Mouse (Mus musculus): ENCODE measurements at regions not wholly inside any gene's neighbourhood (a gene's known extent, or its start where the extent isn't known, plus 50 kb on each side); places are given as distances from the start of the nearest gene placed in this dataset.

- DNase-seq (ENCODE audit: low spot score in 2 of 2), result no peak
- no peak for TF ChIP-seq CTCF (conservative IDR thresholded peaks at IDR 0.05)
- Histone ChIP-seq H3K27ac (no peak overlapping the region), H3K4me3 (no peak overlapping the region)
These were observed 104.7 kb upstream of the Mafb start for GRCm38 (mm10) chr2:160471561-160471960.

- Histone ChIP-seq H3K4me3 (no peak overlapping the region), H3K27ac (no peak overlapping the region)
- no peak for TF ChIP-seq CTCF (conservative IDR thresholded peaks at IDR 0.05)
- DNase-seq (ENCODE audit: low spot score in 2 of 2), result no peak
These were observed 109.3 kb upstream of the Mafb start for GRCm38 (mm10) chr2:160476181-160476580.

GRCm38 (mm10) chr2:160479240-160479639, 112.4 kb upstream of the Mafb start:
- no peak for DNase-seq (ENCODE audit: low spot score in 2 of 2)
- H3K4me3 ChIP-seq, result no peak overlapping the region
- no peak overlapping the region for H3K27ac ChIP-seq
- TF ChIP-seq CTCF (conservative IDR thresholded peaks at IDR 0.05), result no peak

DNA sequence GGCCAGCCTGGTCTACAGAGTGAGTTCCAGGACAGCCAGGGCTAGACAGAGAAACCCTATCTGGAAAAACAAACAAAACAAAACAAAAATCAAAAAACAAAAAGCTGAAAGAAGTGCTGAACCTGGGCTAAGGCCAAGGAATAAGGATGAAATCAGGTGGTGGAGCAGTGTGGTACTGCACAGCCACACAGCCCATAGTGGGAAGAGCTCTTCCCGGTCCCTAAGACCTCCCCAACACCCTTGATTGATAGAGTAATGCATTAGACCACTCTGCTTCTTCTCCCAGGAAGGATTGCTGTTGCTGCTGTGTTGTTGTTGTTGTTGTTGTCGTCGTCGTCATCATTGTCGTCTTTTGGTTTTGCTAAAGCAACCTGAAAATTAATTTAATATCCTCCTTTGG, 118.2 kb upstream of the Mafb start:
- no peak for DNase-seq (ENCODE audit: low spot score in 2 of 2)
- Histone ChIP-seq H3K4me3 (no peak overlapping the region), H3K27ac (no peak overlapping the region)
- TF ChIP-seq CTCF (conservative IDR thresholded peaks at IDR 0.05), result no peak

GRCm38 (mm10) chr2:160485515-160485914, 118.7 kb upstream of the Mafb start:
- no peak overlapping the region for H3K27ac ChIP-seq
- TF ChIP-seq CTCF (conservative IDR thresholded peaks at IDR 0.05), result no peak
- H3K4me3 ChIP-seq, result no peak overlapping the region
- DNase-seq (ENCODE audit: low spot score in 2 of 2), result no peak

DNA sequence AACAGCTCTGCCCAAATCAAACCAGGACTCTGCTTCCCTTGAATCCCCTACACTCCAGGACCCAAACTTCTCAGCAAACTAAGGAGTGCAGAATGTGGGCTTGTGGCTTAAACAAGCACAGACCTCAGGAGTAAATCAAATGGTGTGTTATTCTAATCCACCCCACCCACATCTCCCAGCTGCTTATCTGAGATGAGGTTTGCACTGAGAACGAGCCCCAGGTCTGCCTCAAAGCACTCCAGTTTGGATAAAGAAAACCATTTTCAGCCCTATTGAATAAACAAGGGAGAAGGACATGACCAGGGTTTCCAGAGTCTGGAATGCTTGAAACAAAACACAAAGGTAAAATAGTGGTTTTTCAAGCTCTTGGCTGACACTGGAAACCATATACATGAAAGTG, 132.9 kb upstream of the Mafb start:
- Histone ChIP-seq H3K4me3 (no peak overlapping the region), H3K27ac (no peak overlapping the region)
- no peak for TF ChIP-seq CTCF (conservative IDR thresholded peaks at IDR 0.05)
- DNase-seq (ENCODE audit: low spot score in 2 of 2), result no peak

DNA sequence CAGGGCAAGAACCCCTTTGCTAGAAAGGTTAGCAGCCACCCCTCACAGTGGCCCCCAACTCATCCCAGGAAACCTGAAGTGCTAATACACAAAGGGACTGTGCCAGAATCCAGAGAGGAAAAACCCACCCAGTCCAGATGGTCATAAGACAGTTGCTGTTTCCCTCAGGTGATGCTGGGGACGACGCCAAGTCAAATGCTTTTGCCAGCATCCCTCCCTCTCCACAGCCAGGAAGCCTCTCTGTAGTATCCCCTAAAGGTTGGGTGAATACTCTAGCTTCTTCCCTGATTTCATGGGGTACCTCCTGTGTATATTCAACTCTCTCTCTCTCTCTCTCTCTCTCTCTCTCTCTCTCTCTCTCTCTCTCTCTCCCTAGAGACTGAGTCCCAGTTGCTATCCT, 136.0 kb upstream of the Mafb start:
- DNase-seq (ENCODE audit: low spot score in 2 of 2), result no peak
- Histone ChIP-seq H3K4me3 (no peak overlapping the region), H3K27ac (no peak overlapping the region)
- TF ChIP-seq CTCF (conservative IDR thresholded peaks at IDR 0.05), result no peak

DNA sequence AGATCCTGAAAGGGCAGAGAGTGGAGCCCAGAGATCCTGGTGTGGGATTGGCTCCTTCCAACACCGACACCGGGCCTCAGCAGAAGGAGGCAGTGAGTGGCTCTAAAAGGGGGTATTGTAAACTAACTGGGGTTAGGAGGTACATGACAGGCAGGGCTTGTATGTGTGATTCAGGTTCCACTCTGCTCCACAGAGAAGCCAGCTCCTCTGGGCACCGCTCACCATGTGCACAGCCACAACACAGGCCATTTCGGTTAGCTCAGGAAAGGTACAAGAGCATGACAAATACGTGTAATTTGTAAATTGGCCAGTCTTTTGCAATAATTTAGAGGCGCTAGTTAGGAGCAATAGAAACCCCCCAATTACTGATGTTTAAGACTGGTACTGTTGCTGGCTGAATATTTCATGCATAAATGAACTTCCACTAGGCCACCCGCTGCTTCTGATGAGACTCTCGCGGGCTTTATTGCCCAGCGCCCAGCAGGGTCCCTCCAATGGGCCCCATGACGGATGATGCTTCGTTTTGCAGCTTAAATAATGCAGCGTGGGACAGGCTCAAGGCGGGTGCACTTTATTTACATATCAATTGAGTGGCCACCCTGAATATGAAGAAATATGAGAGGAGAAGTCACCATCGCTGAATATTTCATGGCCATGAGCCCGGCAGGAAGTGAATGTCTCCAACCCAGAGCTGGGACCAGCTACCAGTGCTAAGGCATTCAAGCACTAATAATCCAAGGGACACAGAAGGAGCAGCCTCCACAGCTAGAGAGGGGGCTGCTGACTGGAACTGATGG, 136.9 kb upstream of the Mafb start:
- no peak for TF ChIP-seq CTCF (conservative IDR thresholded peaks at IDR 0.05)

GRCm38 (mm10) chr2:160504394-160504657, 137.5 kb upstream of the Mafb start:
- no peak for TF ChIP-seq CTCF (conservative IDR thresholded peaks at IDR 0.05)
- DNase-seq (ENCODE audit: low spot score in 2 of 2), result no peak
- no peak overlapping the region for H3K4me3 ChIP-seq
- H3K27ac ChIP-seq, result no peak overlapping the region

More for the DNA sequence above, 136.9 kb upstream of the Mafb start:
- Histone ChIP-seq H3K27ac (no peak overlapping the region), H3K4me3 (no peak overlapping the region)
- DNase-seq (ENCODE audit: low spot score in 2 of 2), result no peak

GRCm38 (mm10) chr2:160507371-160507770, 138.3 kb upstream of the Top1 start:
- H3K27ac ChIP-seq, result no peak overlapping the region
- no peak overlapping the region for H3K4me3 ChIP-seq
- no peak for DNase-seq (ENCODE audit: low spot score in 2 of 2)
- no peak; the same call in 1 of the 2 replicates for TF ChIP-seq CTCF (conservative IDR thresholded peaks at IDR 0.05)

DNA sequence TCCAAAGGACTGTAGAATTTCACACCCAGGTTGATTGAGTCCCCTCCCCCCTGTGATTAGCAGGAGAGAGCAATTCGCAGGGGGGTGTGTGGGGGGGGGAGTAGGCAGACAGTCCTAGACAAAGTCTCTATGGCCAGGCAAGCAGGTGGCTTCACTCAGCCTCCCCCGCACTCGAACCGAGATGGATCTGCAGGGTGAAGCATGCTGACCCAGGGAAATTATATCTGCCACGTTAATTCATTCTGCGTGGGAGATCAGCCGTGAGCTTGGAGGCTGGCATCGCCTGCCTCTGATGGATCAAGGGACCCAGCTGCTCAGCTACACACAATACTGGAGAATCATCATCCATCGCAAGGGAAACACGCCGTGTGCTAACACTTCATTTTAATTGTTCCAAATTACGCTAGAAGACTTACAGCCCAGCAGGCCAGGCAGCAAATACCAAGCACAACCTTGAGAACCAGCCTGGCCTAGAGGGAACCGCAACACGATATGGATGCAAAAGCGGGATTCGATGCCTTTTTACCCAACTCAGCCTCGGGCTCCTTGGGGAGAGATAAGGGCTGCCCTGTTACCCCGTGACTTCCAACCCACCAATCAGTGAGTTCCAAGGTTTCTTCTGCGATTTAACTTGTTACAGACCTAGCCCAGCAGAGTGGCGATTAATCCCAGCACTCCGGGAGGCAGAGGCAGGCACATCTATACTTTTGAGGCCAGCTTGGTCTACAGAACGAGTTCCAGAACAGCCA, 137.7 kb upstream of the Top1 start:
- TF ChIP-seq CTCF (conservative IDR thresholded peaks at IDR 0.05), result no peak
- Histone ChIP-seq H3K27ac (no peak overlapping the region), H3K4me3 (no peak overlapping the region)
- DNase-seq (ENCODE audit: low spot score in 2 of 2), result peak in 1 of 2 experiments; percentile 23

GRCm38 (mm10) chr2:160510159-160510558, 135.5 kb upstream of the Top1 start:
- Histone ChIP-seq H3K27ac (no peak overlapping the region), H3K4me3 (no peak overlapping the region)
- no peak for DNase-seq (ENCODE audit: low spot score in 2 of 2)
- TF ChIP-seq CTCF (conservative IDR thresholded peaks at IDR 0.05), result no peak

DNA sequence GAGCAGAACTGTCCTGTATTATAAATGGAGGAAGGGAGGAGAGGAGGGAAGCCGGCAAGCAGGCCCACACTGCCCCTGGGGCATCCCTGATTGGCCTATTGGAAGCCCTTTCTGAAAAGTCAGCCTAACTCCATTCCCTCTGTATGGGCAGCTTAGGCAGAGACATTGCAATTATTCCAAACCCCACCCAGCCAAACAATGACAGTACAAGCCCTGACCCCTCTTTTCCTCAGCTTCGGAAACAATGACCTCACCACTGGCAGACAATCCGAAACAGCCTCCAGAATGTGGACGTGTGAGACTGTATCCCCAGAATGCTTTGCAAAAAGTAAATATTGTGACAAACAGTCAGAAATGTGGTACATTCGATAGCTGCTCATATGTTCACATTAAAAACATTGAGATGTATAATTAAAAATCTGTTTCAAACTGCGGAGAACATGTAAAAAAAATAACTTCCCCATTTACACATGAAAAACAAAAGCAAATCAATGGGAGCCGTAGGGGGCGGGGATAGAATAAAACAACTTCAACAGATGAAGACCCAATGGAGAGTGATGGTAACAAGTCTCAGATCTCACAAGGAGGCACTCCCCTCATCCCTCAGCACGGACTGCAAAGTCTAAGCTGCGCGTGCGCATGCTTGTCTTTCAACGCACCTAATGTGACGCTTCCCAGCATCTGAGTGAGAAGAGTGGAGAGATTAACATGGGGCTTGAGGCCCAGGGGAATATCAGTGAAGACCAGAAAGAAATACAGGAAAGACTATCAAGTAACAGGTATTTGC, 134.9 kb upstream of the Top1 start:
- no peak overlapping the region for H3K27ac ChIP-seq
- DNase-seq (ENCODE audit: low spot score in 2 of 2), result no peak
- H3K4me3 ChIP-seq, result no peak overlapping the region
- no peak for TF ChIP-seq CTCF (conservative IDR thresholded peaks at IDR 0.05)
